Mouse (Mus musculus) neural tube, embryonic 15.5 days (tissue): ENCODE results near the gene Tbkbp1. TPM values are rescaled to one million over a fixed set of nuclear protein-coding genes. Genes with fewer than 3 reads are reported as not detected.

Experiments
- ATAC-seq: fragments of 200-750 bp; cut with Nextera tagmentation; 2 replicates; pipeline ENCODE4 v1.8.0; 2017; ENCODE audit warnings: mild to moderate bottlenecking, moderate TSS enrichment, moderate library complexity; ENCODE audit not compliant: low FRiP score
- H3K27ac ChIP-seq: fragments of 300-500 bp; sonication (generic); replicated peaks from 2 replicates; pipeline ENCODE4 v1.5.1; 2015; ENCODE audit warnings: mild to moderate bottlenecking, inconsistent platforms
- H3K27me3 ChIP-seq: fragments of 300-500 bp; sonication (generic); replicated peaks from 2 replicates; pipeline ENCODE4 v1.6.1; 2015; ENCODE audit warnings: inconsistent platforms
- H3K36me3 ChIP-seq: fragments of 300-500 bp; sonication (generic); 2 replicates; pipeline ENCODE4 v1.6.1; 2015; ENCODE audit warnings: inconsistent platforms
- H3K4me1 ChIP-seq: fragments of 300-500 bp; sonication (generic); 2 replicates; pipeline ENCODE4 v1.6.1; 2015; ENCODE audit warnings: inconsistent platforms
- H3K4me2 ChIP-seq: fragments of 300-500 bp; sonication (generic); 2 replicates; pipeline ENCODE4 v1.6.1; 2015; ENCODE audit warnings: inconsistent platforms, mild to moderate bottlenecking, moderate library complexity
- H3K4me3 ChIP-seq: fragments of 300-500 bp; sonication (generic); replicated peaks from 2 replicates; pipeline ENCODE4 v1.5.1; 2015; ENCODE audit warnings: mild to moderate bottlenecking, inconsistent platforms
- H3K9ac ChIP-seq: fragments of 300-500 bp; sonication (generic); replicated peaks from 2 replicates; pipeline ENCODE4 v1.6.1; 2015; ENCODE audit warnings: mild to moderate bottlenecking, inconsistent platforms
- H3K9me3 ChIP-seq: fragments of 300-500 bp; sonication (generic); replicated peaks from 2 replicates; pipeline ENCODE4 v1.6.1; 2016; ENCODE audit warnings: inconsistent platforms
- WGBS: fragments of 180-500 bp; shearing (Covaris S2); methylation state at CpG from one replicate; pipeline ENCODE4 v1.1.7; 2015; ENCODE audit warnings: mixed read lengths; 5-methylcytosine and 5-hydroxymethylcytosine counted together
- polyA plus RNA-seq: library from polyadenylated mRNA; unstranded; fragments of >200 nt; fragmentation: Nextera tagmentation; extraction: Ambion mirVana; gene quantifications from 2 replicates; pipeline ENCODE4 v1.2.1, GENCODE M21; 2015

The Tbkbp1 gene
- polyA plus RNA-seq, 1 experiment from 2014 or later: 9.5 TPM

GRCm38 (mm10) chr11:97152023-97152426, 730 bp upstream of the Tbkbp1 start:
- WGBS: 2% methylated on average over 11 of the region's 11 CpGs
- Histone ChIP-seq H3K36me3 (peaks cover 22% of the 10 kb centered on the region), H3K27ac (peak overlapping the region; percentile 96)

GRCm38 (mm10) chr11:97150411-97151330, 624 bp downstream of the Tbkbp1 start:
- Histone ChIP-seq H3K4me3 (peak overlapping the region; percentile 78), H3K4me1 (peaks cover 45% of the 10 kb centered on the region), H3K9ac (peak overlapping the region; percentile 87), H3K27me3 (no peaks in the 10 kb centered on the region), H3K36me3 (peaks cover 27% of the 10 kb centered on the region), H3K4me2 (peak overlapping the region; percentile 89), H3K9me3 (no peaks in the 10 kb centered on the region), H3K27ac (peak overlapping the region; percentile 96)
- ATAC-seq: peak; percentile 85
- under 1% methylated on average over 82 of the region's 102 CpGs for WGBS

More at GRCm38 (mm10) chr11:97152023-97152426, 730 bp upstream of the Tbkbp1 start:
- no peaks in the 10 kb centered on the region for H3K9me3 ChIP-seq
- no peaks in the 10 kb centered on the region for H3K27me3 ChIP-seq
- H3K4me2 ChIP-seq: peak overlapping the region; percentile 89
- ATAC-seq: no peak
- H3K4me3 ChIP-seq: peak overlapping the region; percentile 78
- peaks cover 41% of the 10 kb centered on the region for H3K4me1 ChIP-seq
- peak overlapping the region; percentile 87 for H3K9ac ChIP-seq

GRCm38 (mm10) chr11:97149995-97150410, 1.3 kb downstream of the Tbkbp1 start:
- peaks cover 29% of the 10 kb centered on the region for H3K36me3 ChIP-seq
- H3K9ac ChIP-seq: peak overlapping the region; percentile 87
- H3K9me3 ChIP-seq: no peaks in the 10 kb centered on the region
- peak overlapping the region; percentile 96 for H3K27ac ChIP-seq
- ATAC-seq: peak; percentile 18
- H3K4me2 ChIP-seq: peak overlapping the region; percentile 89
- H3K4me3 ChIP-seq: peak overlapping the region; percentile 78
- peaks cover 45% of the 10 kb centered on the region for H3K4me1 ChIP-seq
- 1% methylated on average over 14 of the region's 14 CpGs for WGBS
- H3K27me3 ChIP-seq: no peaks in the 10 kb centered on the region

GRCm38 (mm10) chr11:97149026-97149425, 2.3 kb downstream of the Tbkbp1 start:
- Histone ChIP-seq H3K36me3 (peaks cover 36% of the 10 kb centered on the region), H3K9ac (0 out of 2 replicates have a peak overlapping the region, but pooled peaks have one; percentile 87), H3K4me1 (peaks cover 45% of the 10 kb centered on the region), H3K4me2 (peak overlapping the region; percentile 89), H3K27me3 (no peaks in the 10 kb centered on the region), H3K27ac (peak overlapping the region; percentile 96; the same call in 1 of the 2 replicates), H3K9me3 (no peaks in the 10 kb centered on the region), H3K4me3 (peak overlapping the region; percentile 78)
- 36% methylated on average over 9 of the region's 9 CpGs for WGBS
- no peak for ATAC-seq

GRCm38 (mm10) chr11:97148591-97148990, 2.7 kb downstream of the Tbkbp1 start:
- Histone ChIP-seq H3K27ac (no peak overlapping the region), H3K9ac (no peak overlapping the region), H3K4me1 (peaks cover 45% of the 10 kb centered on the region), H3K27me3 (no peaks in the 10 kb centered on the region), H3K4me2 (peak overlapping the region; percentile 89), H3K9me3 (no peaks in the 10 kb centered on the region), H3K4me3 (no peak overlapping the region), H3K36me3 (peaks cover 40% of the 10 kb centered on the region)
- no peak for ATAC-seq
- WGBS: 33% methylated on average over 12 of the region's 12 CpGs

- Histone ChIP-seq H3K4me1 (peaks cover 38% of the 10 kb centered on the region), H3K36me3 (peaks cover 46% of the 10 kb centered on the region), H3K27me3 (no peaks in the 10 kb centered on the region), H3K9me3 (no peaks in the 10 kb centered on the region), H3K27ac (no peak overlapping the region), H3K9ac (no peak overlapping the region), H3K4me3 (no peak overlapping the region), H3K4me2 (no peak overlapping the region)
- WGBS: 82% methylated on average over 8 of the region's 8 CpGs
- ATAC-seq: no peak
Observed at GRCm38 (mm10) chr11:97147333-97147732, 4.0 kb downstream of the Tbkbp1 start.

GRCm38 (mm10) chr11:97146724-97147123, 4.6 kb downstream of the Tbkbp1 start:
- peaks cover 50% of the 10 kb centered on the region for H3K36me3 ChIP-seq

GRCm38 (mm10) chr11:97145951-97146350, 5.3 kb downstream of the Tbkbp1 start:
- Histone ChIP-seq H3K9me3 (no peaks in the 10 kb centered on the region), H3K36me3 (peaks cover 52% of the 10 kb centered on the region), H3K27me3 (no peaks in the 10 kb centered on the region), H3K4me3 (no peak overlapping the region), H3K4me2 (no peak overlapping the region), H3K27ac (no peak overlapping the region), H3K9ac (no peak overlapping the region), H3K4me1 (peaks cover 33% of the 10 kb centered on the region)
- ATAC-seq: no peak
- 81% methylated on average over 9 of the region's 9 CpGs for WGBS

More at GRCm38 (mm10) chr11:97146724-97147123, 4.6 kb downstream of the Tbkbp1 start:
- ATAC-seq: no peak
- WGBS: 11% methylated on average over 8 of the region's 8 CpGs
- Histone ChIP-seq H3K9me3 (no peaks in the 10 kb centered on the region), H3K27ac (no peak overlapping the region), H3K9ac (no peak overlapping the region), H3K4me1 (peaks cover 33% of the 10 kb centered on the region), H3K27me3 (no peaks in the 10 kb centered on the region), H3K4me2 (no peak overlapping the region), H3K4me3 (no peak overlapping the region)

GRCm38 (mm10) chr11:97145320-97145719, 6.0 kb downstream of the Tbkbp1 start:
- H3K4me3 ChIP-seq: no peak overlapping the region
- H3K4me1 ChIP-seq: peaks cover 31% of the 10 kb centered on the region
- no peak for ATAC-seq
- no peaks in the 10 kb centered on the region for H3K9me3 ChIP-seq
- H3K4me2 ChIP-seq: no peak overlapping the region
- H3K27ac ChIP-seq: no peak overlapping the region
- WGBS: 100% methylated on average over 2 of the region's 2 CpGs
- H3K27me3 ChIP-seq: no peaks in the 10 kb centered on the region
- H3K36me3 ChIP-seq: peaks cover 52% of the 10 kb centered on the region
- no peak overlapping the region for H3K9ac ChIP-seq

GRCm38 (mm10) chr11:97143196-97143900, 7.9 kb downstream of the Tbkbp1 start:
- H3K4me3 ChIP-seq: no peak overlapping the region
- WGBS: 88% methylated on average over 9 of the region's 9 CpGs

GRCm38 (mm10) chr11:97142159-97142608, 9.1 kb downstream of the Tbkbp1 start:
- no peaks in the 10 kb centered on the region for H3K9me3 ChIP-seq
- WGBS: 71% methylated on average over 8 of the region's 8 CpGs
- no peak overlapping the region for H3K9ac ChIP-seq
- H3K4me3 ChIP-seq: no peak overlapping the region
- H3K27me3 ChIP-seq: no peaks in the 10 kb centered on the region
- peaks cover 33% of the 10 kb centered on the region for H3K4me1 ChIP-seq
- no peak overlapping the region for H3K27ac ChIP-seq
- no peak for ATAC-seq
- H3K4me2 ChIP-seq: no peak overlapping the region
- H3K36me3 ChIP-seq: peaks cover 46% of the 10 kb centered on the region

More at GRCm38 (mm10) chr11:97143196-97143900, 7.9 kb downstream of the Tbkbp1 start:
- no peaks in the 10 kb centered on the region for H3K27me3 ChIP-seq
- H3K9me3 ChIP-seq: no peaks in the 10 kb centered on the region
- no peak for ATAC-seq
- H3K4me1 ChIP-seq: peaks cover 28% of the 10 kb centered on the region
- peaks cover 52% of the 10 kb centered on the region for H3K36me3 ChIP-seq
- no peak overlapping the region for H3K4me2 ChIP-seq
- H3K9ac ChIP-seq: no peak overlapping the region
- H3K27ac ChIP-seq: no peak overlapping the region
